Mouse (Mus musculus) midbrain, postnatal 0 days (tissue): ENCODE measurements at regions not wholly inside any gene's neighbourhood (a gene's known extent, or its start where the extent isn't known, plus 50 kb on each side); places are given as distances from the start of the nearest gene placed in this dataset.

Source experiments
- ATAC-seq: fragments of 200-750 bp; cut with Nextera tagmentation; 2 replicates; pipeline ENCODE4 v1.8.0; 2017; ENCODE audit warnings: moderate number of reproducible peaks, mild to moderate bottlenecking, moderate TSS enrichment, moderate library complexity; ENCODE audit not compliant: low FRiP score
- DNase-seq: peaks from one replicate; pipeline ENCODE4 v3.0.0-alpha.2; 2015; ENCODE audit warnings: low spot score
- H3K27ac ChIP-seq: fragments of 300-500 bp; sonication (generic); 2 replicates; pipeline ENCODE4 v1.5.1; 2014; ENCODE audit warnings: low read depth, mild to moderate bottlenecking, low read length, mixed read lengths
- H3K27me3 ChIP-seq: fragments of 300-500 bp; sonication (generic); 2 replicates; pipeline ENCODE4 v1.6.1; 2014; ENCODE audit warnings: low read length, control low read depth, mixed read lengths; ENCODE audit not compliant: insufficient read depth
- H3K36me3 ChIP-seq: fragments of 300-500 bp; sonication (generic); 2 replicates; pipeline ENCODE4 v1.6.1; 2014; ENCODE audit warnings: low read length, control low read depth, mixed read lengths; ENCODE audit not compliant: insufficient read depth
- H3K4me1 ChIP-seq: fragments of 300-500 bp; sonication (generic); 2 replicates; pipeline ENCODE4 v1.6.1; 2014; ENCODE audit warnings: mild to moderate bottlenecking, control low read depth, antibody characterized with exemption, low read length, mixed read lengths; ENCODE audit not compliant: insufficient read depth
- H3K4me2 ChIP-seq: fragments of 300-500 bp; sonication (generic); 2 replicates; pipeline ENCODE4 v1.6.1; 2014; ENCODE audit warnings: low read depth, mild to moderate bottlenecking, low read length, mixed read lengths; ENCODE audit not compliant: poor library complexity, severe bottlenecking
- H3K4me3 ChIP-seq: fragments of 300-500 bp; sonication (generic); 2 replicates; pipeline ENCODE4 v1.5.1; 2014; ENCODE audit warnings: low read depth, mild to moderate bottlenecking, low read length, moderate library complexity
- H3K9ac ChIP-seq: fragments of 300-500 bp; sonication (generic); replicated peaks from 2 replicates; pipeline ENCODE4 v1.6.1; 2014; ENCODE audit warnings: mild to moderate bottlenecking, low read length, moderate library complexity, mixed read lengths; ENCODE audit not compliant: poor library complexity, severe bottlenecking
- H3K9me3 ChIP-seq: fragments of 300-500 bp; sonication (generic); 2 replicates; pipeline ENCODE4 v1.6.1; 2016; ENCODE audit warnings: low read length, control low read depth
- CTCF ChIP-seq: IDR thresholded peaks from 2 replicates; pipeline ENCODE4 v1.5.1; 2016; ENCODE audit warnings: antibody characterized with exemption, mild to moderate bottlenecking
- WGBS: fragments of 180-500 bp; shearing (Covaris S2); extraction: QIAGEN DNeasy Blood & Tissue Kit; methylation state at CpG from one replicate; pipeline ENCODE4 v1.1.7; 2014; 5-methylcytosine and 5-hydroxymethylcytosine counted together

DNA sequence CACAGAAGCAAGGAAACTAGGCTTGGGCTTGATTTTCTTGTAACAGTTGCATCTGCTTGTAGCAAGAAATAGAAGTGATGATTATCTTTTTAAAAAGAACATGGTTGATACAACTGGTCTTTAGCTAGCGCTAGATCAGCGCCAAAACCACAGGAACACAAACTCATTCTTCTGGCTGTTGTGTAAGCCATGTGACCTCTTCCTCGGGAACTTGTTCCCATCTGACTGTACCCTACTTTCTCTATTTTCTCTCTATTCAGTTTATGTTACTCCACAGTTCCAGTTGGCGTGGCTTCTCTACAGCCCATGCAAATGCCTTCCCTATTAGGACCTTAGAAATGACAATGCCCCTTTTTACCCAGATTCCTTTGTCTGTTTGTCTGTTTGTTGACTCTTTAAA lies 187.4 kb downstream of the Prkcq start:
- H3K27me3 ChIP-seq = no peaks in the 10 kb centered on the region
- no peak overlapping the region for H3K4me3 ChIP-seq
- no peaks in the 10 kb centered on the region for H3K4me1 ChIP-seq
- no peak overlapping the region for H3K4me2 ChIP-seq
- no peak for TF ChIP-seq CTCF
- no peaks in the 10 kb centered on the region for H3K36me3 ChIP-seq
- no peak overlapping the region for H3K27ac ChIP-seq
- DNase-seq = no peak
- no peak for ATAC-seq
- 87% methylated on average over 4 of the region's 4 CpGs for WGBS
- H3K9me3 ChIP-seq = no peaks in the 10 kb centered on the region
- H3K9ac ChIP-seq = no peak overlapping the region

DNA sequence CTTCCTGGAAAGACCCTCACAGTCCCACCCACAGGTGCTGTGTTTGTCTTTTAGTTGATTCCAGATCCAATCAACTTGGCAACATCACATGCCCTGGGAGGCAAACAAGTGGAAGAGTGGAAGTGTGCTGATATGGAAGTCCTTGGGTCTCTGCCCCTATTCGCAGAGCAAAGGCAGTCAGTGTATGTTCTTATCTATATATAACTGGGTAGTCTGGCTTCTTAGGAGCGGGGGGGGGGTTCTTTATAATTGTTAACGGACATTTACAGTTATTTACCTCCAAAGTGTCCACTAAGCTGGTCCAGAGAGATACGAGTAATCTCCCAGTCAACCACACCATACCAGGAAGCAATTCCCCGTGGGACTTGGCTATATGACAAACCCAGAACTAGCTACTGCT lies 184.8 kb downstream of the Prkcq start:
- H3K27me3 ChIP-seq = no peaks in the 10 kb centered on the region
- H3K4me1 ChIP-seq = no peaks in the 10 kb centered on the region
- WGBS = 86% methylated on average over 5 of the region's 5 CpGs
- H3K27ac ChIP-seq = no peak overlapping the region
- no peak overlapping the region for H3K4me3 ChIP-seq
- H3K9me3 ChIP-seq = no peaks in the 10 kb centered on the region
- H3K4me2 ChIP-seq = no peak overlapping the region
- DNase-seq (no peak), ATAC-seq (no peak)
- no peak for TF ChIP-seq CTCF
- no peak overlapping the region for H3K9ac ChIP-seq
- H3K36me3 ChIP-seq = no peaks in the 10 kb centered on the region

DNA sequence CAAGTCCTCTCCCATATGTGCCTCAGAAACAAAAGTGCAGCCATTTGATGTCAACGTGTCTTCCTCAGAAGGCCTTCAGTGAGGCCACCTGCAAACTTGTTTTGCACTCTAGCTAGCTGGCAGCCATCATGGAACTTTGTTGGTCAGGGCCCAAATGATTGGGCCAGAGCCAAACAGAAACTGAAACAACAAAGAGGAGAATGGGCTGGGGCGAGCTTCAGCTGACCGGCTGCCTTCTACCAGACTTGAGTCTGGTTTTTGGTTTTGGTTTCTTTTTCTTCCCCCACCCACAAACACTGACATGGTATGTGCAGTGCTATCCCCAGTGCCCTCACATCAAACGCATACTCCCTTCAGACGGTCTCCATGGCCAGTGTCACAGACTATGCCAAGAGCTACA lies 183.7 kb downstream of the Prkcq start:
- no peak for DNase-seq
- Histone ChIP-seq H3K9me3 (no peaks in the 10 kb centered on the region), H3K27me3 (no peaks in the 10 kb centered on the region), H3K9ac (no peak overlapping the region), H3K4me1 (no peaks in the 10 kb centered on the region), H3K27ac (no peak overlapping the region), H3K4me2 (no peak overlapping the region), H3K36me3 (no peaks in the 10 kb centered on the region), H3K4me3 (no peak overlapping the region)
- no peak for ATAC-seq
- no peak for TF ChIP-seq CTCF
- 94% methylated on average over 5 of the region's 5 CpGs for WGBS
